Mouse (Mus musculus): ENCODE results near the gene Ces1a.

The Ces1a gene

DNA sequence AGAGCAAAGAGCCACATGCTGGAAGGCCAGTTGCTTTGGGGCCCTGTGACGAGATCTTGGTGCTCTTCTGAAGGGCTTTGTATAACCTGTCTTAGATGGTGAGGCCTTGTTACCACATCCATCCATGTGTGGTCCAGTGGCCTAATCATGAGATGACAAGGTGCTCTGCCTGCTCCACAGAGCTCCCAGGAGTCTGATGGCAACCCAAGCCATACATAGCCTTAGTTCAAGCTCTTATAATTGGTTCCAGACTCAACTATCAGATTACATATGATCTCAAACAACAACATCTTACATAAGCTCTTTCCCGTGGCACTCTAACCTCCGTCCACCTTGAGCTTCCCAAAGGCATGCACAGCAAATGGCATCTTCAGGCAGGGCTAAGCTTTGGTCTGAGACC is at the start of gene Ces1a:
Gene Ces1a (minus strand): TSS at position 101 of the 400 bp plus-strand sequence.
- no peak for DNase-seq (ENCODE audit: low read depth)

DNA sequence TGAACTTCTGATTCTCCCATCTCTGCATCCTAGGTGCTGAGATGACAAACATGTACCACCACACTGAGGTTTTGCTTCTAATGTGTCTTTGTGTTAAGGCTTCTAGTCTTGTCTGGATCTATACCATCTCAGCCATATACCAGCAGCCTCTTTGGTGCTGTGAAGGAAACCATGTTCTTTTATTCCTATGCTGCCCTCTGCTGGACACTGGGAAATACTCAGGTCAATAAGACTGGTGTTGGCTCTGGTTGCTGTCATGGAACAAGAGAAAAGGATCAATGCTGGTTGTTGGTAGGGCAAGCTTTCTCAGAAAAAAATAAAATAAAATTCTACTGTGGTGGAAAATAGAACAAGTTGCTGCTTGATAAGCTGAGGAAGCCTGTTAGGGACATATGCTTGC is 47.4 kb upstream of the Ces1a start:
- peak; percentile 56 for DNase-seq (ENCODE audit: low read depth)

GRCm38 (mm10) chr8:93091324-93091723 is 43.3 kb upstream of the Ces1a start:
- DNase-seq (ENCODE audit: low read depth): no peak

DNA sequence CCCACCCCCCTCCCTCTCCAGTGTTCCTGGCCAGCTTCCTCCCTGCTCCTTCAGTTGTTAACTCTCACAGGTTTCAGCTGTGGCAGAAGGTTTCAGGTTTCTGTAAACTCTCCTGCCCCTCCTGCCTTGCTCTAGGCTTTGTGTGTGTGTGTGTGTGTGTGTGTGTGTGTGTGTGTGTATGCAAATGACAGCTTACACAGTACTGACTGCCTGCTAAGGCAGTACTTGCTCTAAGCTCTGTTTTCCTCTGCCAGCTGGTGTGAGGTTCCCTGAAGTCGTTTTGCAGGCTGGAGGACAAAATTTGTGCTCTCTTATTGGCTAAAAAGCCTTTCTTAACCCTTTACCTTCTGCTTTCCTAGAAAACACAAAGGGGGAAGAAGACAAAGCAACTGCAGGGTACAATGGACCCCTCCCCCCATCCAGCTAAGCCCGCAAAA is 40.7 kb upstream of the Ces1a start:
- no peak for DNase-seq (ENCODE audit: low read depth)

DNA sequence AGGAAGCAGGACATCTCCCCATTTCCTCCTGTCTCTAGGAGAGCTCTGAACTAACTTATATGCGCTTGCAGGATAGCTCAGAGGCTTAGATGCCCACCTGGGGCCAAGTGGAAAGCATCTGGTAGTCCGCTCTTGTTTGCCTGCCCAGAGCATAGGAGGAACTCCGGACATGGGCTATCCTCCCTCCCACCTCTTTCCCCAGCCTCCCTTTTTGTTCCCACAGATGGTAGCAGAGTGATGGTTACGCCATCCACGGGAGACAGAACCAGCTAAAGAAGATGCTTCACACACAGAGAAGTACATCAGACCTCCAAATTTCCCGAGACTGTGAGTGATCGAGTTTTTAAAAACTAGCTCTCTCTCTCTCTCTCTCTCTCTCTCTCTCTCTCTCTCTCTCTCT is 40.2 kb upstream of the Ces1a start:
- no peak for DNase-seq (ENCODE audit: low read depth)

GRCm38 (mm10) chr8:93079887-93080286 is 31.9 kb upstream of the Ces1a start, which contains the start of gene Ces1b:
Gene Ces1b, minus strand, starts transcription at chr8:93080017.
- no peak for DNase-seq (ENCODE audit: low read depth)

DNA sequence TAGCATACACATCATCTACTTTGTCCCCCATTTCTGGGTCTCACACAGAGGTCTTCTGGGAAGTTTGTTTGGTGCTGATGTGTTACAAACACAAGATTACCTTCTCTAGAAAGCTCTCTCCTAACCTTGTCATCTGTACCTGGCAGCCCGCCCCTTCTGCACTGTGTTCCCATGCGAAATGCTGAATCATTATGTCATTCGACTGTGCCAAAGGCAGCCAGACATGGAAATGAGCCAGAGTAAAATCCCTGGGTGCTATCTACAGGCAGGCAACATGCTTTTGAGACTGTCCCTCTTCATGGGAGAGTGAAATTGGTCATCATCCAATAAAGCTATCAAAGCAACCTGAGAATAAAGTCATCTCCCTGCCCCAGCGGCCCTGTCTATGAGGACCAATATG is 27.3 kb upstream of the Ces1a start:
- DNase-seq (ENCODE audit: low read depth): no peak

DNA sequence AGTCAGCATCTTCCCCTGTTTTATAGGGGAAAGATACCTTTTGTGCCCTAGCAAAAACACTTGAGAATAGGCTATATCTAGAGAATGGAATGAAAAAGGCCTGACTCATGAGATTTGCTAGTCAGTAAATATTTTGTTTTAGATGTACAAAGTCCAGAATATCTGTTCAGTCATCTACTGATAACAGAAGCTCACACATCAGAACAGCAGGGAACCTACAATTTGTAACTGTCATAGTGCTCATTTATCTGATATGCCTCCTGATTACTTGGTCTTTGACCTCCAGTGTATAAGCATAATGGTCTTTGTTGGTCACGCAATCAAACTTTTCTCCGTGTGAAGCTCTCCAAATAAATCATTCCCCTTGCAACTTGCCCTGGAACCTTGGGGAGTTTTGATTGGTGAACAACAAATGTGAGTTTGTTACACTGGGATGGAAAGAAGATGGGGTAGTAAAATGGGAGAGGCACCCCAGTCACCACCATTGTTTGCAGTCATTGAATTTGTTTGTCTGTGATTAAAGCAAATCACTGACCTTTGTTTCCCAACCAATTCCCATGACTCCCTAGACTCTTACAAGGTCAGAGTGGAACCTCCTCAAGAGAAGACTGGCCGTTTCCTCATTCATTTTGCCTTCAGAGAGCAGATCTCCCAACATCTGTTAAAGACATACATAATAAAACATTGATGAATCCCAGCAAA is 15.6 kb upstream of the Ces1a start:
- DNase-seq (ENCODE audit: low read depth): no peak

DNA sequence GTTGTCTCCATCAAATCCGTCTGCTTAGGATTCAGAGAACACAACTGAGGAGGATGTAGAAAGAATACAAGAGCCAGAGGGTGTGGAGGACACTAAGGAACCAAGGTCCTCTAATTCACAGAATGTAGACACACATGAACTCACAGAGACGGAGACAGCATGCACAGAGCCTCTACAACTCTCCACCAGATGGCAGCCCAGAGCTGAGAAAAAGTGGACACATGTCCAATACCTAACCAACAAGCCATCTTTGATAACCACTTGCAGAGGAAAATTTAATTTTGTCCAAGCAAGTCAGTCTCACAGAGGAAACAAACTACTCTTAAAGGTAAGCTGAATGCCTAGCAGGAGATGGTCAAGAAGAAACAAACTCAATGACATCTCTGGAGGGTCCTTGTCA is 11.2 kb upstream of the Ces1a start:
- DNase-seq (ENCODE audit: low read depth): peak; percentile 81

- no peak for DNase-seq (ENCODE audit: low read depth)
Observed at GRCm38 (mm10) chr8:93055238-93055637, 7.2 kb upstream of the Ces1a start.

DNA sequence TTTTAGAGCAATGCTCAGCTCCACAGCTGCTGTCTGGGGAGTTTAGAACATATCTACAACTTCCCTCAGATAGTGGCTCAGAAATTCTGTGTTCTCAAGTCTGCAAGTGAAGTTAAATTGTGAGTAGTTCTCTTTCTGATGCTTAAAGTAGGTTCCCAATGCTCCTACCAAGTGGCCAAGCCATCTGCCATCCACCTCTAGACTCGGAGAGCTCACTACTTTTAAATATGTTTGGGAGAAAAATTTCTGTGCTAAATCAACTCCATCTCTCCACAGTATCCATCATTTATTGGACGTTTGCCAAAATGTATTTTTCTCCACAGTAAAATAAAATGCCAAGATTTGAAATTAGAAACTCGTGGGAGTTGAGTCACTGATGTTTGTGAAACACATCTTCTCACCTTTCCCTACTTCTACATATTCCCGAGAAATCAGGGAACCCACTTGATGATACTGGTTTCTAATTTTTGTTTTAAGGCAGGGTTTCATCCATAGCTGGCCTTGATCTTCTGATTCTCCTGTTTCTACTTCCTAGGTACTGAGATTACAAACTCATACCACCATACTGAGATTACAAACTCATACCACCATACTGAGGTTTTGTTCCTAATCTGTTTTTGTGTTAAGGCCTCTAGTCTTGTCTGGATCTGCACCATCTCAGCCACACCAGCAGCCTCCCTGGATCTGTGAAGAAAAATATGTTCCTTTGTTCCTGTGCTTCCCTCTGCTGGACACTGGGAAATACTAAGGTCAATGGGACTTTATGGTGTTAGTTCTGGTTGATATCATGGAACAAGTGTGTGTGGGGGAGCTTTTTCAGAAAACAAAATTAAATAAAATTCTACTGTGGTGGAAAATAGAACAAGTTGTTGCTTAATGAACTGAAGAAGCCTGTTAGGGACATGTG is 771 bp upstream of the Ces1a start:
- DNase-seq (ENCODE audit: low read depth): peak; percentile 61

- no peak for DNase-seq (ENCODE audit: low read depth)
Observed at GRCm38 (mm10) chr8:93043083-93043482, 4.9 kb downstream of the Ces1a start.

DNA sequence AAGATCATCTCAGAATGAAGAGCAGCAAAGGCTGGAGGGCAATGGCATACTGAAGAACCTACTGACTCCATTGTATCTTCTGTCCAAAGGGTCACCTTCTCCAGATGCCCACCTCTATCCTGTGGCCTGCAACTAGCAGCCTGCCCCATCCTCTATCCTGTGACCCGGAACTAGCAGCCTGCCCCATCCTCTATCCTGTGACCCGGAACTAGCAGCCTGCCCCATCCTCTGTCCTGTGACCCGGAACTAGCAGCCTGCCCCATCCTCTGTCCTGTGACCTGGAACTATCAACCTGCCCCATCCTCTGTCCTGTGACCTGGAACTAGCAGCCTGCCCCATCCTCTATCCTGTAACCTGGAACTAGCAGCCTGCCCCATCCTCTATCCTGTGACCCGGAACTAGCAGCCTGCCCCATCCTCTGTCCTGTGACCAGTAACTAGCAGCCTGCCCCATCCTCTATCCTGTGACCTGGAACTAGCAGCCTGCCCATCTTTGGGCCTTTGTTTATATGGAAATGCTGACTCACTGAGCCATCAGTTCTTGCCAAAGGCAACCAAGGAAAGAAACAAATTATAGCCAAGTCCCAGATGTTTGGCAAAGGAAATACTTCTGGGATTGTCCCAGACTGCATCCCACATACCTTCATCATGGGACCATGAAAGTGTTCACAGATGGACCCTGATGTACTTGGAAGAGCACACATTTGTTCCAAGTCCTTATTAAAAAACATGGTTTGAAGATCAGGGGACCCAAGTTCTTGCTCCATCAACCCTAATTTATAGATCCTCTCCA is 7.0 kb downstream of the Ces1a start:
- DNase-seq (ENCODE audit: low read depth): peak; percentile 85

GRCm38 (mm10) chr8:93040256-93040655 is 7.7 kb downstream of the Ces1a start:
- DNase-seq (ENCODE audit: low read depth): peak; percentile 49

DNA sequence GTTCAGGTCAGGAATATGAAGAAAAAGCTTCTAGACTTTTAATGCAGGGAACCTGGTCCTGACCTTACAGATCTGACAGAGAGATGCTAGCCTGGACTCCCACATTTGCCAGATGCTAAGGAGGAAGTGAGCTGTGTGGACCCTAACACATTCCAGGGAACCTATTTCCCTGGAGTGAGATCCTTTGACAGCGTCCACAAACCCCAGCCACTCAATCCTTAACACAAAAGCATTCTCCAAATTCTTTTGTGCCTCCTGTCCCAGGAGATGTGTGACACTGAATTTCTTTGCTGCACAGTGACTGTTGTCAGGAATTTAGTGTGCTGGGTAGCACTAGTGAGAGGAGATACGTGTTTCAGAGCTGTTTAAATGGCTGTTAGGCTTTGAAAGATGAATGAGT is 9.2 kb downstream of the Ces1a start:
- DNase-seq (ENCODE audit: low read depth): no peak

GRCm38 (mm10) chr8:93030664-93031063 is 17.3 kb downstream of the Ces1a start:
- DNase-seq (ENCODE audit: low read depth): peak; percentile 36

DNA sequence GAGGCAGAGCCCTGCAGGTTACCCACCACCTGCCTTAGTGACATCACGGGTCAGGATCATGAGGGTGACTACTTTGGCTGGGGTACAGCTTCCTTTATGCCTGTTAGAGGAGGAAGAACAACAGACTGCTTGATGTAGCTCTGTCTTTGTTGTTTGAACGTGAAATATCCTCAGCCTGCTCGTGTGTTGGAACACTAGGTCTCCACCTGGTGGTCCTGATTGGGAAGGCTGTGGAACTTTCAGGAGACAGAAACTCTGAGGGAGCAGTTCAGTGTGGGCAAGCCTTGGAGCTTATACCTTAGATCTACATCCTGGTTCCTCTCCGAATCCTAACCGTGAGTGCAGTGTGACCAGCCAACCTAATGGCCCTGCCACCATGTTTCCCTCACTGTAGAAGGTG is 26.3 kb downstream of the Ces1a start:
- DNase-seq (ENCODE audit: low read depth): no peak

GRCm38 (mm10) chr8:93014300-93014699 is 33.7 kb downstream of the Ces1a start:
- DNase-seq (ENCODE audit: low read depth): no peak

GRCm38 (mm10) chr8:93012226-93012625 is 35.8 kb downstream of the Ces1a start:
- peak; percentile 16 for DNase-seq (ENCODE audit: low read depth)

GRCm38 (mm10) chr8:93011439-93011838 is 36.6 kb downstream of the Ces1a start:
- peak; percentile 76 for DNase-seq (ENCODE audit: low read depth)

- DNase-seq (ENCODE audit: low read depth): peak; percentile 88
Observed at GRCm38 (mm10) chr8:93010286-93010685, 37.7 kb downstream of the Ces1a start.

GRCm38 (mm10) chr8:92998600-92998999 is 49.4 kb downstream of the Ces1a start:
- peak; percentile 88 for DNase-seq (ENCODE audit: low read depth)

Measured in NIH3T3 (cell line).